Mouse (Mus musculus) small intestine, adult 2 months (tissue): ENCODE measurements around the gene Srsf5.

Source experiments
- CTCF ChIP-seq: fragments of 200-500 bp; IDR thresholded peaks from 2 replicates; pipeline ENCODE4 v1.5.1; 2012; ENCODE audit warnings: low read depth, mild to moderate bottlenecking, control low read depth, inconsistent platforms, low read length, moderate library complexity, mixed read lengths; ENCODE audit not compliant: insufficient replicate concordance, insufficient read length; ENCODE audit errors: extremely low read depth
- POLR2A ChIP-seq: fragments of 200-500 bp; IDR thresholded peaks from 2 replicates; pipeline ENCODE4 v1.6.1; 2012; ENCODE audit warnings: low read depth, mild to moderate bottlenecking, control low read depth, inconsistent platforms, low read length, moderate library complexity

- TF ChIP-seq CTCF (no peak), POLR2A (no peak)
These were observed 6.1 kb upstream of the Srsf5 start for GRCm38 (mm10) chr12:80939165-80939564.
